ENCODE assay signal across 18 mouse cellular contexts in genomic region chr12:110332616-110333154, GRCm38 (mm10). TPM values are rescaled to one million over a fixed set of nuclear protein-coding genes. Genes with fewer than 3 reads are reported as not detected.
"Had no signal": no experiment of that assay in that cellular context is flagged by ENCODE, and none has a peak within 500 bp of the region (broad histone marks: within the 10 kb centered on the region; RNA-seq: fewer than 3 reads in every experiment).

No protein-coding gene starts in this region.

- H3K4me3 ChIP-seq: megakaryocyte, embryonic 14.5 days; midbrain, embryonic 13.5 days; midbrain, embryonic 15.5 days; neural tube, embryonic 12.5 days; stomach, embryonic 15.5 days had no signal

- H3K4me1 ChIP-seq: megakaryocyte, embryonic 14.5 days; midbrain, embryonic 13.5 days; midbrain, embryonic 15.5 days; neural tube, embryonic 12.5 days; stomach, embryonic 15.5 days had no signal

- ATAC-seq: midbrain, embryonic 13.5 days; midbrain, embryonic 15.5 days had no signal

- DNase-seq: lung, adult 18-20 months; lung, embryonic 14.5 days; lung, postnatal 10 days; right cerebral cortex, postnatal 14 days; thymus, adult 2 months; thymus, postnatal 25 days; thymus, postnatal 4 days had no signal

- H3K9ac ChIP-seq: lung, embryonic 14.5 days; midbrain, embryonic 13.5 days; midbrain, embryonic 15.5 days; neural tube, embryonic 12.5 days; stomach, embryonic 15.5 days had no signal

- H3K27me3 ChIP-seq: megakaryocyte, embryonic 14.5 days; midbrain, embryonic 13.5 days; midbrain, embryonic 15.5 days; neural tube, embryonic 12.5 days; stomach, embryonic 15.5 days had no signal

- H3K27ac ChIP-seq: macrophage; midbrain, embryonic 13.5 days; midbrain, embryonic 15.5 days; neural tube, embryonic 12.5 days; stomach, embryonic 15.5 days; stomach, postnatal 0 days had no signal

- H3K36me3 ChIP-seq: midbrain, embryonic 13.5 days; midbrain, embryonic 15.5 days; neural tube, embryonic 12.5 days; stomach, embryonic 15.5 days had no signal

RNA-seq across cellular contexts. Expression of gene Dio3, which starts 53.8 kb away (rescaled TPM):
- total RNA-seq: megakaryocyte progenitor cell, adult 5-6 weeks; monocyte, adult 5-6 weeks; neutrophil, adult 5-6 weeks had no signal
- polyA plus RNA-seq: macrophage; midbrain, embryonic 11.5 days had no signal
